Mouse (Mus musculus): ENCODE measurements around the gene Fam161a. TPM values are rescaled to one million over a fixed set of nuclear protein-coding genes. Genes with fewer than 3 reads are reported as not detected.

Fam161a gene
- polyA plus RNA-seq, 1 experiment = 0.41 TPM

DNA sequence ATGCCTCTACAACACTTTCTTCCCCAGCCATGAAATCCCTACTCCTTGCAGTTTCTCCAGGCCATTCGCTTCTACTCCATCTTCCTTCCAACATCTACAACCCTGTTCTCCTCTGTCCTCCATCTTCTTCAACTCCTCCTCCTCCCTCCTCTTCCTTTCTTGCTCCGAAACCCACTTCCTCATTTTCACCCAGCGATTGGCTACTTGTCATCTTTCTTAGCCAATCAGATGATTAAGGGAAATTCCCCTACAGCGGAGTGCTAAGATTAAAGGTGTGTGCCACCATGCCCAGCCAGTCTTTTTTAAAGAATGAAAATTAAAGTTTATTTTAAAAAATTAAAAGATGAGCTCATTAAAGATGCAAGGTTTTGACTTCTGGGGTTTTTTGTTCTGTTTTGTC, 10.6 kb downstream of the Fam161a start:
- Histone ChIP-seq H3K36me3 (ENCODE audit: control insufficient read depth, insufficient read depth, low read length) (no peaks in the 10 kb centered on the region), H3K4me3 (ENCODE audit: extremely low read depth, insufficient read depth, insufficient read length) (no peak overlapping the region), H3K27me3 (ENCODE audit: control insufficient read depth, insufficient read depth, low read length) (no peaks in the 10 kb centered on the region), H3K4me1 (ENCODE audit: control insufficient read depth, insufficient read depth, insufficient read length) (no peaks in the 10 kb centered on the region), H3K27ac (ENCODE audit: insufficient read depth, low read length) (no peak overlapping the region)
- 71% methylated on average over 4 of the region's 4 CpGs for WGBS
- no peak for DNase-seq (ENCODE audit: low read depth in 1 of 2, low spot score in 2 of 2)
- TF ChIP-seq POLR2A (IDR thresholded peaks at IDR 0.05; ENCODE audit: low read depth, low read length) = no peak
- no peak for TF ChIP-seq CTCF (IDR thresholded peaks at IDR 0.05; ENCODE audit: extremely low read depth, insufficient read depth, insufficient read length, insufficient replicate concordance)

- no peak overlapping the region for H3K4me3 ChIP-seq (ENCODE audit: extremely low read depth, insufficient read depth, insufficient read length)
Observed at GRCm38 (mm10) chr11:23020116-23020770, 12.9 kb downstream of the Fam161a start.

GRCm38 (mm10) chr11:23020841-23021240, 13.5 kb downstream of the Fam161a start:
- DNase-seq (ENCODE audit: low read depth in 1 of 2, low spot score in 2 of 2) = no peak
- Histone ChIP-seq H3K4me1 (ENCODE audit: control insufficient read depth, insufficient read depth, insufficient read length) (no peaks in the 10 kb centered on the region), H3K27me3 (ENCODE audit: control insufficient read depth, insufficient read depth, low read length) (no peaks in the 10 kb centered on the region), H3K27ac (ENCODE audit: insufficient read depth, low read length) (no peak overlapping the region), H3K36me3 (ENCODE audit: control insufficient read depth, insufficient read depth, low read length) (no peaks in the 10 kb centered on the region), H3K4me3 (ENCODE audit: extremely low read depth, insufficient read depth, insufficient read length) (no peak overlapping the region)
- 94% methylated on average over 14 of the region's 14 CpGs for WGBS
- TF ChIP-seq POLR2A (IDR thresholded peaks at IDR 0.05; ENCODE audit: low read depth, low read length) (no peak), CTCF (IDR thresholded peaks at IDR 0.05; ENCODE audit: extremely low read depth, insufficient read depth, insufficient read length, insufficient replicate concordance) (no peak)

More at GRCm38 (mm10) chr11:23020116-23020770, 12.9 kb downstream of the Fam161a start:
- TF ChIP-seq POLR2A (IDR thresholded peaks at IDR 0.05; ENCODE audit: low read depth, low read length) = no peak
- TF ChIP-seq CTCF (IDR thresholded peaks at IDR 0.05; ENCODE audit: extremely low read depth, insufficient read depth, insufficient read length, insufficient replicate concordance) = no peak
- Histone ChIP-seq H3K36me3 (ENCODE audit: control insufficient read depth, insufficient read depth, low read length) (no peaks in the 10 kb centered on the region), H3K4me1 (ENCODE audit: control insufficient read depth, insufficient read depth, insufficient read length) (no peaks in the 10 kb centered on the region), H3K27me3 (ENCODE audit: control insufficient read depth, insufficient read depth, low read length) (no peaks in the 10 kb centered on the region), H3K27ac (ENCODE audit: insufficient read depth, low read length) (no peak overlapping the region)
- DNase-seq (ENCODE audit: low read depth in 1 of 2, low spot score in 2 of 2) = no peak
- 88% methylated on average over 24 of the region's 24 CpGs for WGBS

GRCm38 (mm10) chr11:23023155-23023554, 15.8 kb downstream of the Fam161a start:
- WGBS = 91% methylated on average over 2 of the region's 2 CpGs
- Histone ChIP-seq H3K27me3 (ENCODE audit: control insufficient read depth, insufficient read depth, low read length) (no peaks in the 10 kb centered on the region), H3K27ac (ENCODE audit: insufficient read depth, low read length) (no peak overlapping the region), H3K36me3 (ENCODE audit: control insufficient read depth, insufficient read depth, low read length) (no peaks in the 10 kb centered on the region), H3K4me3 (ENCODE audit: extremely low read depth, insufficient read depth, insufficient read length) (no peak overlapping the region), H3K4me1 (ENCODE audit: control insufficient read depth, insufficient read depth, insufficient read length) (no peaks in the 10 kb centered on the region)
- TF ChIP-seq POLR2A (IDR thresholded peaks at IDR 0.05; ENCODE audit: low read depth, low read length) = no peak
- no peak for DNase-seq (ENCODE audit: low read depth in 1 of 2, low spot score in 2 of 2)

- 30% methylated on average over 3 of the region's 3 CpGs for WGBS
- Histone ChIP-seq H3K36me3 (ENCODE audit: control insufficient read depth, insufficient read depth, low read length) (no peaks in the 10 kb centered on the region), H3K27ac (ENCODE audit: insufficient read depth, low read length) (no peak overlapping the region), H3K27me3 (ENCODE audit: control insufficient read depth, insufficient read depth, low read length) (no peaks in the 10 kb centered on the region), H3K4me3 (ENCODE audit: extremely low read depth, insufficient read depth, insufficient read length) (no peak overlapping the region), H3K4me1 (ENCODE audit: control insufficient read depth, insufficient read depth, insufficient read length) (no peaks in the 10 kb centered on the region)
- DNase-seq (ENCODE audit: low read depth in 1 of 2, low spot score in 2 of 2) = no peak
- TF ChIP-seq POLR2A (IDR thresholded peaks at IDR 0.05; ENCODE audit: low read depth, low read length) (no peak), CTCF (IDR thresholded peaks at IDR 0.05; ENCODE audit: extremely low read depth, insufficient read depth, insufficient read length, insufficient replicate concordance) (no peak)
Observed at GRCm38 (mm10) chr11:23024169-23024568, 16.8 kb downstream of the Fam161a start.

DNA sequence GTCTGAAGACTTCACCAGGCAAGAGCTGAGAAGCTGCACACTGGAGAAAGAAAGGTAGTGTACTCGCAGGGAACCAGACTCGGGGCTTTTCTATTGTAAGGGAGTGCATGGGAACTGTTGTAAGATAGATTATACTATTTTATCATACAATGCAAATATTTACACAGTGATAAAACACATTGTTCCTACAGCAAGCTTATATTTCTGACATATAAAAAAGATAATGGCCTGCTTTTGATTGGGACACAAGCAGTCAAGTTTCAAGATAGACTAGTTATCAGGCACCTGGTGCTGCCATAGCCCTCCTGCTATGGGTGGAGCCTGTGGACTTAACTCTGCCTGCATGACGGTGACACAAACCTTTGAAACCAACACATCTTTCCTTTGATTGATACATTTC, 21.6 kb downstream of the Fam161a start:
- Histone ChIP-seq H3K27me3 (ENCODE audit: control insufficient read depth, insufficient read depth, low read length) (no peaks in the 10 kb centered on the region), H3K27ac (ENCODE audit: insufficient read depth, low read length) (no peak overlapping the region), H3K36me3 (ENCODE audit: control insufficient read depth, insufficient read depth, low read length) (no peaks in the 10 kb centered on the region), H3K4me3 (ENCODE audit: extremely low read depth, insufficient read depth, insufficient read length) (no peak overlapping the region), H3K4me1 (ENCODE audit: control insufficient read depth, insufficient read depth, insufficient read length) (no peaks in the 10 kb centered on the region)
- no peak for TF ChIP-seq CTCF (IDR thresholded peaks at IDR 0.05; ENCODE audit: extremely low read depth, insufficient read depth, insufficient read length, insufficient replicate concordance)
- WGBS = 76% methylated on average over 3 of the region's 3 CpGs
- DNase-seq (ENCODE audit: low read depth in 1 of 2, low spot score in 2 of 2) = no peak

GRCm38 (mm10) chr11:23029399-23029798, 22.1 kb downstream of the Fam161a start:
- 92% methylated on average over 6 of the region's 6 CpGs for WGBS
- H3K27me3 ChIP-seq (ENCODE audit: control insufficient read depth, insufficient read depth, low read length) = no peaks in the 10 kb centered on the region
- no peak for DNase-seq (ENCODE audit: low read depth in 1 of 2, low spot score in 2 of 2)
- H3K27ac ChIP-seq (ENCODE audit: insufficient read depth, low read length) = no peak overlapping the region
- no peaks in the 10 kb centered on the region for H3K4me1 ChIP-seq (ENCODE audit: control insufficient read depth, insufficient read depth, insufficient read length)
- no peaks in the 10 kb centered on the region for H3K36me3 ChIP-seq (ENCODE audit: control insufficient read depth, insufficient read depth, low read length)
- no peak for TF ChIP-seq POLR2A (IDR thresholded peaks at IDR 0.05; ENCODE audit: low read depth, low read length)
- TF ChIP-seq CTCF (IDR thresholded peaks at IDR 0.05; ENCODE audit: extremely low read depth, insufficient read depth, insufficient read length, insufficient replicate concordance) = no peak
- no peak overlapping the region for H3K4me3 ChIP-seq (ENCODE audit: extremely low read depth, insufficient read depth, insufficient read length)

Data from spleen, adult 2 months (tissue).